Mouse (Mus musculus) forebrain, embryonic 10.5 days (tissue): ENCODE results near the gene Scn10a. TPM values are rescaled to one million over a fixed set of nuclear protein-coding genes. Genes with fewer than 3 reads are reported as not detected.
A peak's percentile ranks its signal among the peaks of the same experiment; 100 is the strongest.

Experiments
- DNase-seq: peaks from one replicate; pipeline ENCODE4 v3.0.0-alpha.2; 2017; ENCODE audit warnings: low spot score; ENCODE audit errors: extremely low spot score
- H3K27ac ChIP-seq: fragments of 300-500 bp; sonication (generic); 2 replicates; pipeline ENCODE4 v1.5.1; 2016; ENCODE audit warnings: mild to moderate bottlenecking
- H3K27me3 ChIP-seq: fragments of 300-500 bp; sonication (generic); 2 replicates; pipeline ENCODE4 v1.6.1; 2016; ENCODE audit warnings: mild to moderate bottlenecking; ENCODE audit not compliant: poor library complexity, severe bottlenecking
- H3K36me3 ChIP-seq: fragments of 300-500 bp; sonication (generic); replicated peaks from 2 replicates; pipeline ENCODE4 v1.6.1; 2016; ENCODE audit warnings: mild to moderate bottlenecking, moderate library complexity
- H3K4me1 ChIP-seq: fragments of 300-500 bp; sonication (generic); 2 replicates; pipeline ENCODE4 v1.6.1; 2016
- H3K4me3 ChIP-seq: fragments of 300-500 bp; sonication (generic); 2 replicates; pipeline ENCODE4 v1.5.1; 2016; ENCODE audit warnings: mild to moderate bottlenecking, moderate library complexity
- H3K9me3 ChIP-seq: fragments of 300-500 bp; sonication (generic); 2 replicates; pipeline ENCODE4 v1.6.1; 2016; ENCODE audit warnings: mild to moderate bottlenecking, moderate library complexity
- WGBS: fragments of 180-500 bp; shearing (Covaris S2); methylation state at CpG from one replicate; pipeline ENCODE4 v1.1.7; 2016; 5-methylcytosine and 5-hydroxymethylcytosine counted together
- polyA plus RNA-seq: library from polyadenylated mRNA; unstranded; fragments of >200 nt; fragmentation: Nextera tagmentation; extraction: Ambion mirVana; gene quantifications from 2 replicates; pipeline ENCODE4 v1.2.1, GENCODE M21; 2016

Gene Scn10a
- polyA plus RNA-seq, 1 experiment from 2014 or later: not detected

- no peaks in the 10 kb centered on the region for H3K36me3 ChIP-seq
- no peak overlapping the region for H3K4me3 ChIP-seq
- 4% methylated on average over 10 of the region's 10 CpGs for WGBS
- no peak for DNase-seq
- H3K27me3 ChIP-seq: peaks cover 100% of the 10 kb centered on the region
- H3K9me3 ChIP-seq: peaks cover 4% of the 10 kb centered on the region; the same call in 1 of the 2 replicates
- H3K4me1 ChIP-seq: peaks cover 77% of the 10 kb centered on the region
- peak overlapping the region; percentile 62 for H3K27ac ChIP-seq
Measured at GRCm38 (mm10) chr9:119566214-119566613, 152.9 kb downstream of the Scn10a start.

GRCm38 (mm10) chr9:119564803-119565202 is 154.3 kb downstream of the Scn10a start:
- Histone ChIP-seq H3K9me3 (peaks cover 4% of the 10 kb centered on the region; the same call in 1 of the 2 replicates), H3K27ac (no peak overlapping the region), H3K27me3 (peaks cover 100% of the 10 kb centered on the region), H3K4me3 (no peak overlapping the region), H3K4me1 (peaks cover 77% of the 10 kb centered on the region), H3K36me3 (no peaks in the 10 kb centered on the region)
- DNase-seq: no peak
- WGBS: 84% methylated on average over 6 of the region's 6 CpGs

- peaks cover 4% of the 10 kb centered on the region; the same call in 1 of the 2 replicates for H3K9me3 ChIP-seq
- no peaks in the 10 kb centered on the region for H3K36me3 ChIP-seq
- H3K27ac ChIP-seq: no peak overlapping the region
- WGBS: 74% methylated on average over 6 of the region's 6 CpGs
- H3K27me3 ChIP-seq: peaks cover 100% of the 10 kb centered on the region
- H3K4me1 ChIP-seq: peaks cover 79% of the 10 kb centered on the region
- DNase-seq: no peak
- no peak overlapping the region for H3K4me3 ChIP-seq
Measured at GRCm38 (mm10) chr9:119563617-119564016, 155.5 kb downstream of the Scn10a start.

DNA sequence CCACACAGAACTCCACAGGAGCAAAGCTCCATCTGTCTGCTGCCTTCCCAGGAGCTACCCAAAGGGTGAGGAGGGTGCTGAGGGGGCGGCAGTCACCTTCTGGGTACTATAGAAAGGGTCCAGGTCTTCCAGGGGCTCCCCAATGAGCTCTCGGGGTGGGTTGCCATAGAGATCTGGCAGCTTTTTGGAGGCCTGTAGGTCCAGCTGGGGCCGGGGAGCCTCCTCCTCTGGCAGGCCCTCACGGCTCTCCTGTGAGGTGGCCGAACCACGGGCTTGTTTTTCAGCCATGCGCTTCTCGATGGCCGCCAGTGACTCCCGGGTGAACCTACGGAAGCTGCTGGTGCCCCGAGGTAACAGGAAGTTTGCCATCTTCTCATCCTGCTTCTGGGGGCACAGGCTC is 156.9 kb downstream of the Scn10a start:
- 78% methylated on average over 12 of the region's 12 CpGs for WGBS
- H3K4me1 ChIP-seq: peaks cover 78% of the 10 kb centered on the region

DNA sequence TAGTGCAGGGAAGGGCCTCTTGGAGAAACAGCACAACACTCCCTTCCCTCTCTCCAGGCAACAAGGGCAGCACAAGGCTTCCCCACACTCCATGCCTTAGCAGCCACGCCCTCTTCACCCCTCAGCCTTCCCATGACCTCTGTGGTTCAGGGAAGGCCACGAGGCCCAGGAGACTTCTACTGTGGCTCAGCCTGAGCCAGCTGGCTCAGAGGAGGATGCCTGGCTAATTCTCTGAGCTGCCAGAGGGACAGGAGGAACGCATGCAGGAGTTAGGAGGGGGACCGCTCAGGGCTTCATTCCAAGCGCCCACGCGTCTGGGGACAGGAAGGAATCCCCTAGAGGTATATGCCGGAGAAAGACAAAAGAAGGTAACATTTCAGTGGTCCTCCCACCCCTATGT is 157.4 kb downstream of the Scn10a start:
- Histone ChIP-seq H3K36me3 (no peaks in the 10 kb centered on the region), H3K27ac (peak overlapping the region; percentile 65), H3K4me1 (peaks cover 73% of the 10 kb centered on the region), H3K9me3 (no peaks in the 10 kb centered on the region), H3K4me3 (no peak overlapping the region), H3K27me3 (peaks cover 88% of the 10 kb centered on the region)
- WGBS: 64% methylated on average over 8 of the region's 8 CpGs
- no peak for DNase-seq

More for the DNA sequence above, 156.9 kb downstream of the Scn10a start:
- H3K27me3 ChIP-seq: peaks cover 93% of the 10 kb centered on the region
- no peak for DNase-seq
- H3K9me3 ChIP-seq: 0 out of 2 replicates have a peak, but pooled peaks cover 1% of the 10 kb centered on the region
- no peak overlapping the region for H3K4me3 ChIP-seq
- H3K36me3 ChIP-seq: no peaks in the 10 kb centered on the region
- peak overlapping the region; percentile 65 for H3K27ac ChIP-seq

- H3K27me3 ChIP-seq: peaks cover 83% of the 10 kb centered on the region
- no peak for DNase-seq
Measured at GRCm38 (mm10) chr9:119559537-119560276, 159.4 kb downstream of the Scn10a start.

More at GRCm38 (mm10) chr9:119559537-119560276, 159.4 kb downstream of the Scn10a start:
- Histone ChIP-seq H3K27ac (0 out of 2 replicates have a peak overlapping the region, but pooled peaks have one; percentile 26), H3K9me3 (no peaks in the 10 kb centered on the region), H3K4me1 (peaks cover 56% of the 10 kb centered on the region), H3K4me3 (no peak overlapping the region), H3K36me3 (no peaks in the 10 kb centered on the region)
- 86% methylated on average over 16 of the region's 16 CpGs for WGBS

Other genes starting within 250 kb of the Scn10a start
- gene Scn5a, start 140.3 kb downstream of the Scn10a start, polyA plus RNA-seq: 2.9 and 3.6 TPM in 2 replicates
- 0.78 and 1.3 TPM in 2 replicates for gene Scn11a, start 106.1 kb upstream of the Scn10a start, polyA plus RNA-seq
- 71.6 and 74.4 TPM in 2 replicates for gene Wdr48, start 175.6 kb upstream of the Scn10a start, polyA plus RNA-seq
- gene Gorasp1, start 218.2 kb upstream of the Scn10a start, polyA plus RNA-seq: 29.9 and 30.4 TPM in 2 replicates
- 0.31 and 0.42 TPM in 2 replicates for gene Ttc21a, start 218.3 kb upstream of the Scn10a start, polyA plus RNA-seq